Mouse (Mus musculus) forebrain, embryonic 13.5 days (tissue): ENCODE measurements around the gene Mmrn1. TPM values are rescaled to one million over a fixed set of nuclear protein-coding genes. Genes with fewer than 3 reads are reported as not detected.
"Not testable (repeated sequence)": the region's sequence is repeated elsewhere in the genome, so short reads cannot be mapped to it uniquely, and the experiment has no call there.

Source experiments
- ATAC-seq: fragments of 200-750 bp; cut with Nextera tagmentation; 2 replicates; pipeline ENCODE4 v1.8.0; 2017
- H3K27ac ChIP-seq: fragments of 300-500 bp; sonication (generic); 2 replicates; pipeline ENCODE4 v1.5.1; 2015; ENCODE audit warnings: inconsistent platforms, mild to moderate bottlenecking, moderate library complexity
- H3K27me3 ChIP-seq: fragments of 300-500 bp; sonication (generic); 2 replicates; pipeline ENCODE4 v1.6.1; 2015; ENCODE audit warnings: mild to moderate bottlenecking, inconsistent platforms
- H3K36me3 ChIP-seq: fragments of 300-500 bp; sonication (generic); 2 replicates; pipeline ENCODE4 v1.6.1; 2015; ENCODE audit warnings: mild to moderate bottlenecking, inconsistent platforms; ENCODE audit not compliant: poor library complexity, severe bottlenecking
- H3K4me1 ChIP-seq: fragments of 300-500 bp; sonication (generic); 2 replicates; pipeline ENCODE4 v1.6.1; 2015; ENCODE audit warnings: inconsistent platforms
- H3K4me2 ChIP-seq: fragments of 300-500 bp; sonication (generic); 2 replicates; pipeline ENCODE4 v1.6.1; 2015; ENCODE audit warnings: inconsistent platforms, mild to moderate bottlenecking, moderate library complexity
- H3K4me3 ChIP-seq: fragments of 300-500 bp; sonication (generic); 2 replicates; pipeline ENCODE4 v1.5.1; 2015; ENCODE audit warnings: mild to moderate bottlenecking, inconsistent platforms
- H3K9ac ChIP-seq: fragments of 300-500 bp; sonication (generic); 2 replicates; pipeline ENCODE4 v1.6.1; 2015; ENCODE audit warnings: mild to moderate bottlenecking, inconsistent platforms
- H3K9me3 ChIP-seq: fragments of 300-500 bp; sonication (generic); replicated peaks from 2 replicates; pipeline ENCODE4 v1.6.1; 2016; ENCODE audit warnings: inconsistent platforms
- WGBS: fragments of 180-500 bp; shearing (Covaris S2); methylation state at CpG from one replicate; pipeline ENCODE4 v1.1.7; 2015; 5-methylcytosine and 5-hydroxymethylcytosine counted together
- polyA plus RNA-seq: library from polyadenylated mRNA; unstranded; fragments of >200 nt; fragmentation: Nextera tagmentation; extraction: Ambion mirVana; gene quantifications from 2 replicates; pipeline ENCODE4 v1.2.1, GENCODE M21; 2015

Mmrn1 gene
- polyA plus RNA-seq = 2.6 and 2.7 TPM in 2 replicates

DNA sequence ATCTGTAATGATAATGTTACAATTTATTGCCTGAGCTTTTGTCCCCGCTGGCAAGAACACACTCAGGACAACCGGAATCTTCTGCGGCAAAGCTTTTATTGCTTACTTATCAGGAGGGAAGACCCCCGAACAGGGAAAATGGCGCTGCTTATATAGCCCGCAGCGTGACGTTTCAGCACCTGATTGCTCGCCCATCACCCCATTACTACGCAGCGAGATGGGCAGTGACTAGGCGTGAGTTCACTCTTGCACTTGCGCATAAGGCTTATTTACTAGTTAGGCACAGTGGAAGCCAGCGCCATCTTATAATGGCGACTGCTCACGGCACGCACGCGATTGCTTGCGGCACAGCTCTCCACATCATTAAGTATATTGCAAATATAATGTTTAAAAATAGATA, at the start of gene Mmrn1:
Mmrn1 (plus strand) TSS at position 301 of the 400 bp plus-strand sequence.
- H3K9me3 ChIP-seq, H3K27ac ChIP-seq, H3K4me3 ChIP-seq, H3K27me3 ChIP-seq, ATAC-seq, H3K4me2 ChIP-seq, H3K36me3 ChIP-seq, H3K9ac ChIP-seq, H3K4me1 ChIP-seq: not testable (repeated sequence)
- 97% methylated on average over 20 of the region's 20 CpGs for WGBS

DNA sequence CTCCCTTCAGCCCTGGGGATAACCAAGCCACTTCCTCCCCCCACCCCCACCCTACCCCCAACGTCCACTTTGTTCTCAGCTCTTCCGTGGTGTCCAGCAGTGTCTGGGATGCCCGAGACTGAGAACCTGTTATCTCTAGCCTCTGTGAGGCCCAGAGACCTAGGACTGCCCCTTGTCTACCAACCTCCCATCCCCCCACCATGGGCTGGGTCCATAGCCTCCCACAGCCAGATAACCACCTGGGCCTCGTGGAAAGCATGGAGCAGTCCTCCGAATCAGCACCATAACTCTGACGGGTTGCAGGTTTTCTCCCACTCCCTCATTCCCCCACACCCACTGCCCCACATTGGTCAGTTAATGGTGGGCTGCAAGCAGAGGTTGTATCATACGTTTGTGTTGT, 44.4 kb upstream of the Mmrn1 start:
- Histone ChIP-seq H3K4me1 (no peaks in the 10 kb centered on the region), H3K9me3 (no peaks in the 10 kb centered on the region), H3K4me3 (no peak overlapping the region), H3K9ac (no peak overlapping the region), H3K27ac (no peak overlapping the region), H3K27me3 (no peaks in the 10 kb centered on the region), H3K4me2 (no peak overlapping the region), H3K36me3 (no peaks in the 10 kb centered on the region)
- 90% methylated on average over 7 of the region's 7 CpGs for WGBS
- ATAC-seq = no peak

DNA sequence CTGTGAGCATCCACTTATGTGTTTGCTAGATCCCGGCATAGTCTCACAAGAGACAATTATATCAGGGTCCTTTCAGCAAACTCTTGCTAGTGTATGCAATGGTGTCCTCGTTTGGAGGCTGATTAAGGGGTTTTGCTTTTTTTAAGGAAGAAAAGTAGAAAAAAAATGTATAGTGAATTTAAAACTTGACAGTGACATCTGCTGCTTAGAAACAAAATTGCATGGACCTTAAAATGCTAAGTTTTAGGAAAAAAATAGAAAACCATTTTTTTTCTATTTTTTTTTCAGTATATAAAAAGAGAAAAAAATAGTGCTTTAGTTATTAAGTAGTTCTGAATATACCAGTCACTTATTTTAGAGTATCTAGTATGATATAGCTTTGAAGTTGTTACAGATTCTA, 43.2 kb upstream of the Mmrn1 start:
- 63% methylated on average over 2 of the region's 2 CpGs for WGBS
- H3K9me3 ChIP-seq = no peaks in the 10 kb centered on the region
- H3K4me1 ChIP-seq = no peaks in the 10 kb centered on the region
- H3K27ac ChIP-seq = no peak overlapping the region
- no peaks in the 10 kb centered on the region for H3K27me3 ChIP-seq
- H3K4me3 ChIP-seq = no peak overlapping the region
- no peaks in the 10 kb centered on the region for H3K36me3 ChIP-seq
- ATAC-seq = no peak
- no peak overlapping the region for H3K4me2 ChIP-seq
- H3K9ac ChIP-seq = no peak overlapping the region

GRCm38 (mm10) chr6:60907272-60907671, 17.5 kb upstream of the Mmrn1 start:
- no peaks in the 10 kb centered on the region for H3K27me3 ChIP-seq
- no peak for ATAC-seq
- no peaks in the 10 kb centered on the region for H3K4me1 ChIP-seq
- no peak overlapping the region for H3K4me2 ChIP-seq
- no peak overlapping the region for H3K4me3 ChIP-seq
- no peaks in the 10 kb centered on the region for H3K36me3 ChIP-seq
- no peak overlapping the region for H3K27ac ChIP-seq
- H3K9me3 ChIP-seq = no peaks in the 10 kb centered on the region
- 85% methylated on average over 2 of the region's 2 CpGs for WGBS
- H3K9ac ChIP-seq = no peak overlapping the region

- no peaks in the 10 kb centered on the region for H3K4me1 ChIP-seq
- H3K4me3 ChIP-seq = no peak overlapping the region
- H3K27ac ChIP-seq = no peak overlapping the region
- H3K9me3 ChIP-seq = no peaks in the 10 kb centered on the region
- no peak overlapping the region for H3K9ac ChIP-seq
- no peak for ATAC-seq
- no peaks in the 10 kb centered on the region for H3K36me3 ChIP-seq
- no peak overlapping the region for H3K4me2 ChIP-seq
- no peaks in the 10 kb centered on the region for H3K27me3 ChIP-seq
Measured at GRCm38 (mm10) chr6:60931364-60931763, 6.6 kb downstream of the Mmrn1 start.

GRCm38 (mm10) chr6:60934835-60935234, 10.1 kb downstream of the Mmrn1 start:
- Histone ChIP-seq H3K27me3 (no peaks in the 10 kb centered on the region), H3K27ac (no peak overlapping the region), H3K9ac (no peak overlapping the region), H3K4me3 (no peak overlapping the region), H3K9me3 (no peaks in the 10 kb centered on the region), H3K36me3 (no peaks in the 10 kb centered on the region), H3K4me1 (no peaks in the 10 kb centered on the region), H3K4me2 (no peak overlapping the region)
- ATAC-seq = no peak
- 83% methylated on average over 4 of the region's 4 CpGs for WGBS

- no peak for ATAC-seq
Measured at GRCm38 (mm10) chr6:60935448-60936130, 10.8 kb downstream of the Mmrn1 start.

DNA sequence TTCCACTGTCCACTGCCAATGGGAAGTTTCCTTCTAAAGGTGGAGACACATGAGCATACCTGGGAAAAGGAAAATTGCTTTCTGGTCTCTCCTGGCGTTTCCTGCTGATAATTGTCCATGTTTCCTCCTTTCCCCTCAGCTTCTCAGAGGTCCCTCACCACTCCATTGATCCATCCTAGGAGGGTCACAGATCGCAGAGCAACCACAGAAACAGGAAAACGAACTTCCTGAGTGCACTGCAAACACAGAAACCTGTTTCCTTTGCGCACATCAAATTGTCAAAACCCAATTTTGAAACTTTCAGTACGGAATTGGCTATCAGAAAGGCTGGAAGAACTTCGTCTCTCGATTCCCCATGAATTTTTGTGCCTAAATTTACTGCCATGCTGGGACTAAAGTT, 19.4 kb downstream of the Mmrn1 start:
- Histone ChIP-seq H3K27ac (no peak overlapping the region), H3K27me3 (no peaks in the 10 kb centered on the region), H3K4me1 (no peaks in the 10 kb centered on the region), H3K36me3 (no peaks in the 10 kb centered on the region), H3K9ac (no peak overlapping the region), H3K4me2 (no peak overlapping the region), H3K9me3 (no peaks in the 10 kb centered on the region), H3K4me3 (no peak overlapping the region)
- WGBS = 90% methylated on average over 7 of the region's 7 CpGs
- ATAC-seq = no peak

More at GRCm38 (mm10) chr6:60935448-60936130, 10.8 kb downstream of the Mmrn1 start:
- no peak overlapping the region for H3K4me3 ChIP-seq
- no peaks in the 10 kb centered on the region for H3K9me3 ChIP-seq
- no peak overlapping the region for H3K9ac ChIP-seq
- H3K4me2 ChIP-seq = no peak overlapping the region
- no peaks in the 10 kb centered on the region for H3K36me3 ChIP-seq
- H3K27ac ChIP-seq = no peak overlapping the region
- no peaks in the 10 kb centered on the region for H3K4me1 ChIP-seq
- H3K27me3 ChIP-seq = no peaks in the 10 kb centered on the region
- 87% methylated on average over 4 of the region's 4 CpGs for WGBS

DNA sequence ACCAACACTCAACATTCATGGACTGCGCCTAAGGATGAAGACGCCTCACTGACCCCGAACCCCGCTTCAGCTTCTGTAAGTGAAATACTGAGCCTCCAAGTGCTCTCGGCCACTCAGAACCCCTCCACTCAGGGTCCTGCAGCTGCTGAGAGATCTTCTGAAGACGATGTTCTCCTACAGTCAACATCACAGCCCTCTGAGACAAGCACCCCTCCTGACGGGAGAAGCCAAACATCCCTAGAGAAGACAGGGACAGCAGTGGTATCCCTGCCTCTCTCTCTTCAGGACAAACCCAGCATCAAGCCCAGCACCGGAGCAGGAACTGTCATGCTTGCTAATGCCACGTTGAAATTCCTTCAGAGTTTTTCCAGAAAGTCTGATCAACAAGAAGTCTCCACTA, 19.8 kb downstream of the Mmrn1 start:
- Histone ChIP-seq H3K9me3 (no peaks in the 10 kb centered on the region), H3K27me3 (no peaks in the 10 kb centered on the region), H3K4me2 (no peak overlapping the region), H3K4me3 (no peak overlapping the region), H3K4me1 (no peaks in the 10 kb centered on the region), H3K9ac (no peak overlapping the region), H3K36me3 (no peaks in the 10 kb centered on the region), H3K27ac (no peak overlapping the region)
- no peak for ATAC-seq
- 85% methylated on average over 9 of the region's 9 CpGs for WGBS

DNA sequence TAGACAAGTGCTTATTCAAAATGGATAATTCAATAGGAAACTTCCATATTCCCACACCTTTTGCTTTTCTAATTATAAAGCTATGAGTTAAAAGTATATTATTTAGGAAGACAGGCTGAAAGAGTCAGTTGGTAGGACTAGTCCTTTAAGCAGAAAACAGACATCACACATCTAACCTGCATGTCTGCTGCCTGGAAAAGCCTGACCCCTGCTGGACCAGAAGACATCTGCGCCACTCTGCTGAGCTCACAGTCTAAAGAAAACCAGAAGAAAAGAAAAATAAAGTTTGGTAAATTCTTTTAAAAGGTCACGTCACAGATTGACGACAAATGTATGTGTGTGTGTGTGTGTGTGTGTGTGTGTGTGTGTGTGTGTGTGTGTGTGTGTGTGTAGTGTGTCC, 25.6 kb downstream of the Mmrn1 start:
- H3K9ac ChIP-seq = no peak overlapping the region
- no peak; the same call in 1 of the 2 replicates for ATAC-seq
- WGBS = 56% methylated on average over 3 of the region's 3 CpGs
- no peaks in the 10 kb centered on the region for H3K9me3 ChIP-seq
- H3K36me3 ChIP-seq = no peaks in the 10 kb centered on the region
- no peaks in the 10 kb centered on the region for H3K27me3 ChIP-seq
- H3K4me2 ChIP-seq = no peak overlapping the region
- no peak overlapping the region for H3K27ac ChIP-seq
- no peaks in the 10 kb centered on the region for H3K4me1 ChIP-seq
- H3K4me3 ChIP-seq = no peak overlapping the region

DNA sequence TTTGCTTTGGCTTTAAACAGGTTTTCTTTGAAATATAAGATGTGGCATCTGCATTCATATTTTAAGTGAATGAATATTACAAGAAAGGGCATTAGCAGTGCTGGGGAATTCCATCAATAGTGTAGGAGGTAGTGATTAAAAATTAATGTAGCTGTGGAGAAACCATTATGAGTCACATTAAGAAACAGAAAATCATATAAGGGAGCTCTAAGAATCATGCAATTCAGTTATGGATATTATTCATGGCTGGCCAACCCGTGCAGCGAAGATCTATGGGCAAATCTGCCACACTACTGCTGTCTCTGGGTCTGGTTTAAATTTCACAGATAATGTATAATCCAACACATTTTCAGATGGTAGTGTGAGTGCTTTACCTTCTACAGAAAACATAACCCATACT, 36.5 kb downstream of the Mmrn1 start:
- H3K4me2 ChIP-seq = no peak overlapping the region
- 66% methylated on average over 2 of the region's 2 CpGs for WGBS
- H3K9ac ChIP-seq = no peak overlapping the region
- peaks cover 7% of the 10 kb centered on the region; the same call in 1 of the 2 replicates for H3K4me1 ChIP-seq
- no peaks in the 10 kb centered on the region for H3K27me3 ChIP-seq
- ATAC-seq = no peak
- no peak overlapping the region for H3K27ac ChIP-seq
- H3K36me3 ChIP-seq = no peaks in the 10 kb centered on the region
- no peaks in the 10 kb centered on the region for H3K9me3 ChIP-seq
- H3K4me3 ChIP-seq = no peak overlapping the region

DNA sequence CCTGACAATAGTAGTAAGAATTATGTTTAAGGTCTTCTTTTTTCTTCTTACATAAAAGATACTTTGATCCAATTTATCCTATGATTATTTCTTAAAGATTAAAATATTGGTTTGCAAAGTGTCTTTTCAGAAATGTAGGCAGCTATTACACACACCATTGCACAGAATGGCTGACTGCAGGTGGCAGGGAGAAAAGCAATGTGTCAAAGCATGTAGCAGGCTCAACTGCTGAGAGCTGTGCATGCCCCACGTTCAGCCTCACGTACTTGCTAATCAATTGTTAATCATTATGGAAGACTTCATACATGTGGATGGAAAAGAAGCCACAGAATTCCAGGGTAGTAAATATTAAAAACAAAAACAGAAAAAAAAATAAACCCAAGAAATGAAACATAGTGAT, 37.1 kb downstream of the Mmrn1 start:
- Histone ChIP-seq H3K36me3 (no peaks in the 10 kb centered on the region), H3K27me3 (no peaks in the 10 kb centered on the region), H3K4me3 (no peak overlapping the region), H3K9ac (no peak overlapping the region), H3K4me2 (no peak overlapping the region), H3K9me3 (no peaks in the 10 kb centered on the region), H3K27ac (no peak overlapping the region), H3K4me1 (peaks cover 7% of the 10 kb centered on the region; the same call in 1 of the 2 replicates)
- WGBS = 19% methylated on average over 2 of the region's 2 CpGs
- ATAC-seq = peak; percentile 52; the same call in 1 of the 2 replicates

DNA sequence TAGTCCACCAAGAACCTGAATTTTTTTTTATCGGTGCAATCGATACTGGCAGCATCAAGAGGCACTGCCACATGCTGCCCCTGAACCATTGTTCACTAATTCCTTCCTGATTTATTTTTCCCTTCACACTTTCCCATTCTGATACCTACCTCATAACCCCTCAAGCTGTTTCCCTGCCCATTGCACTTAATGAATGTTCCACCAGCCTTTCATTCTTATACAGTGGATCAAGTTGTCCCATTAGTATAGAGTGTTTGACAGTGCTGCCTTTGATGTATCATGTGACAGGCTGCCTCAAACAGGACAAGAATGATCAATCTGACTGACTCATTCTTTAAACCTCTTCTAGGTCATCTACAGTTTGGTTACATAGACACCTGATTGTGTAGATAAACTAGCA, 37.9 kb downstream of the Mmrn1 start:
- ATAC-seq = peak; percentile 69
- Histone ChIP-seq H3K4me2 (no peak overlapping the region), H3K36me3 (no peaks in the 10 kb centered on the region)

More for the DNA sequence above, 37.9 kb downstream of the Mmrn1 start:
- H3K27me3 ChIP-seq = no peaks in the 10 kb centered on the region
- peaks cover 7% of the 10 kb centered on the region; the same call in 1 of the 2 replicates for H3K4me1 ChIP-seq
- H3K9ac ChIP-seq = no peak overlapping the region
- no peaks in the 10 kb centered on the region for H3K9me3 ChIP-seq
- H3K27ac ChIP-seq = no peak overlapping the region
- H3K4me3 ChIP-seq = no peak overlapping the region
- WGBS = 47% methylated on average over 2 of the region's 2 CpGs
